Mouse (Mus musculus): ENCODE data around the gene Atp5l.

GRCm38 (mm10) chr9:44873665-44874064, 46.9 kb downstream of the Atp5l start:
- TF ChIP-seq EP300 (IDR thresholded peaks at IDR 0.05; ENCODE audit: low read depth), result no peak
- TF ChIP-seq CTCF (IDR thresholded peaks at IDR 0.05; ENCODE audit: low read depth), result no peak
